Mouse (Mus musculus) spleen, adult 2 months (tissue): ENCODE results near the gene Myo15b.

Source experiments
- CTCF ChIP-seq: fragments of 200-500 bp; IDR thresholded peaks from 2 replicates; pipeline ENCODE4 v1.5.1; 2011; ENCODE audit warnings: mild to moderate bottlenecking, inconsistent platforms; ENCODE audit not compliant: insufficient read depth, insufficient read length, insufficient replicate concordance; ENCODE audit errors: extremely low read depth
- POLR2A ChIP-seq: fragments of 200-500 bp; IDR thresholded peaks from 2 replicates; pipeline ENCODE4 v1.6.1; 2011; ENCODE audit warnings: low read depth, low read length, inconsistent platforms

- TF ChIP-seq CTCF, result no peak
- TF ChIP-seq POLR2A, result no peak
Measured at GRCm38 (mm10) chr11:115921986-115922385, 63.8 kb downstream of the Myo15b start.
